Mouse (Mus musculus) megakaryocyte-erythroid progenitor cell, adult 5-6 weeks (primary cell): ENCODE measurements around the gene Amtn. TPM values are rescaled to one million over a fixed set of nuclear protein-coding genes. Genes with fewer than 3 reads are reported as not detected.
"Not testable (repeated sequence)": the region's sequence is repeated elsewhere in the genome, so short reads cannot be mapped to it uniquely, and the experiment has no call there.

Experiments used
- ATAC-seq: replicated peaks from 2 replicates; pipeline ENCODE4 v1.8.0; 2016; ENCODE audit warnings: mild to moderate bottlenecking, inconsistent platforms; ENCODE audit not compliant: severe bottlenecking, poor library complexity, low FRiP score, low TSS enrichment
- total RNA-seq, 2 experiments: library from RNA; stranded (forward) in 1 of 2; stranded (reverse) in 1 of 2; fragments of 200-1000, 215-1000 nt in 1 of 2; fragments of >200 nt in 1 of 2; fragmentation: Nextera tagmentation in 1 of 2; gene quantifications; 2 replicates each; pipeline ENCODE4 v1.2.3; 2014 to 2017

Amtn gene
- total RNA-seq (2014; fragmentation: Nextera tagmentation) (not detected in 2 replicates), total RNA-seq (2017) (not detected in 2 replicates)

DNA sequence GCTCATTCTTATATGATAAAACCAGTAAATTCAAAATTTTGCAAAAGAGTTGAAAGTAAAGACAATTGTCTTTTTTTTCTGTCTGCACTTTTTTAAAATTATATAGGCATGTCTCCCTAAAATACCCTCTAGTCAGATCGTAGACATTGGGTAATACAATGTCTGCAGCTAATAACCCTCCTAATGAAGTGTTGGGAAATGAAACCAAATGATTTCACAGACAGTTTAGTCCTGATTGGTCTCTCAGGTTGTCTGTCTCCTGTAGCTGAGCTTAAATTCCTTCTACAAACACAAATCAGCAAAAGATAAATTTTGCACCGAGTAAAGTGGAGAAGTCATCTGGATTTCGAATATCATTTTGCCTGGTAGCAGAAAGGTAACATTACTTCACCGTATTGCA lies at the start of gene Amtn:
TSS of gene Amtn (plus strand) at position 301 of the 400 bp plus-strand sequence.
- no peak for ATAC-seq

DNA sequence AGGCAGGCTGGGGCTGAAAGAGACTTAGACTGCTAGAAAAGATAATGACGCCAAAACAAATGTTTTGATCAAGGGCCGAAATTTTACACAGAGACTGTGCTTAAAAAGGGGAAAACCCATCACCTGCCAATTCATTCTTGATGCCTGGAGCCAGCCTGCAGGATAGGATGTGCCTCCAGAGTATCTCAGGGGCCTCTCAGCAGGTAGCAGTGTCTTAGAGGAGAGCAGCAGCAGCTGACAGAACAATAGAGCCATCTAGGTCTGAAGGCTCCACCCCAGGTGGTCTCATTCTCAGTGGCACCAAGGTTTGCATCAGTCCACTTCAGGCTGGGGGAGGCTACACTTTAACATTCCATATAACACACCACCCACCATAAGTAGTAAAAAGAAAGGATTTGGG lies 27.4 kb upstream of the Amtn start:
- ATAC-seq: not testable (repeated sequence)

DNA sequence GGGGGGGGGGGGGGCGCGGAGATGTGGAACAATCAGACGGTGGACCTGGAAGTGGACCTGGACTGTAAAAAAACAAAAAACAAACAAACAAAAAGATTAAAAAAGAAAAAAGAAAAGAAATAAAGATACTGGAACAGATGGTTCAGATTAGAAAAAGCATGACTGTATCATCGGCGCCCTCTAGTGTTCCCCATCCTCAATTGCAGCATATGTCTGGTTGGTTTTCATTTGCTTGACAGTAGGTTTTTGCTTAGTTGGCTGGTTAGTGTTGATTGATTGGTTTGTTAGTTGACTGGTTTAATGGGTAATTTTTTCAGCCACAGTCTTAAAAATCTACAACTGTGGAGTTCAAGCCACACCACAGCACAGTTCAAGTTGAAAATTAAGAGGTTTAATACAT lies 11.1 kb upstream of the Amtn start:
- ATAC-seq: peak; percentile 67; the same call in 1 of the 2 replicates

DNA sequence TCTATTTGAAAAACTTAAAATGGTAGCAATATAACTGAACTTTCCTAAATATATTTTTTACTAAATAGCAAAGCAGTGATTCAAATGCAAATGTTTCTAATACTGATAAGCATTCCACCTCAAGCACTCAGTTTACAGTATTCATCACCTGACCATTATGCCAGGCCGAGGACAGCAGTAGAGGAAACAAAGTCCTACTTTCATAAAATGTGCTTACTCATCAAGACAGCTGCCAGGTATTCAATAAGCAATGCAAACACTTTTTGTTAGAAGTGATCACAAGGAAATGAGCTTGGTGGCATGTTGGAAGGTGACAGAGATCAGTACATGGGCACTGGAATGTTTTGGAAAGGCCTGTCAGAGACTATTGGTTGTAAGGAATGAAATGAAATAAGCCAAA lies 9.0 kb upstream of the Amtn start:
- ATAC-seq: no peak

DNA sequence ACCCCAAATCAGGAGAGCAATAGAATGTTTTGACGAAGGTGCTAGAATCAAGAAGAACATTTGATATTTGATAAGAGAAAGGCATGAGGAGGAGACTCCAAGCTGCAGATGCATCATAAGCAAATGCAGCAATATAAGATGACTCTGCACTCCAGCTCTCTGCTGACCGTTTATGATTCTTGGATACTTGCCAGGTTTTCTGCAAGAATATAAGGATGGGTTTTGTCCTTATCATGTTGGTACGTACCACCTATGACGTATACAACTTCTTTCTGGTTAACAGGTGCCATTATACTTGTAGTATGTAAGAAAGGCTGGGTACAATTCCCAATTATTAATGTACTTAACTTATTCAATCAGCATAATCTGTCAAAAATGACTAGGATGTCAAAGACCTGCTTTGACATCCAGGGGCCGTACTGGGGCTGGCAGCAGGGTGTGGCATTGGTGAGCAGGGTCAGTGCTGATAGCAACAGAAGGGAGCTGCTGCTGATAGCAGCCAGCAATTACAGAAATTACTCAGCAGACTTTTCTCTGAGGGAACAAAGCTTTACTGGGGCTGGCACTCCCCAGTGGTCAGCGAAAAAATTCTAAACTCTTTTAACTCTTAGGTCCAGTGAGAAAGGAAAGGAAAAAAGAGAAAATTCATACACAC lies 5.2 kb upstream of the Amtn start:
- peak; percentile 94 for ATAC-seq

DNA sequence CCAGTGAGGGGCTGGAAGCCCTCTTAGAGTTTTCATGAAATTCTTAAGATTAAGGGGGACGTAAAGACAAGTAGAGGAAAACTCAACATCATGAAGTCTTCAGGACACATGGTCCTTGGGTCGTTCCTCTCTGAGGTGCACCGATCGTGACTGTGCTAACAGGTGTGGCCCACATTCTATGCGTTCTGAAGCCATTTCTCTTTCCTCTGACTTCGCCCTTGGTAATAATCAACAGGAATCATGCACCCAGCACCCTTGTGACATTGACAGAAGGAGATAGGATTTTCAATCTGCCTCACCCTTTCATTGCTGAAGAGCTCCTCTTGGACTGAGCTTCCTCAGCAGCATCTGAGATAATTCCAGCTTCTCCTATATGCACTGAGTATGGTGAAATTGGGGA lies 3.3 kb upstream of the Amtn start:
- no peak for ATAC-seq

DNA sequence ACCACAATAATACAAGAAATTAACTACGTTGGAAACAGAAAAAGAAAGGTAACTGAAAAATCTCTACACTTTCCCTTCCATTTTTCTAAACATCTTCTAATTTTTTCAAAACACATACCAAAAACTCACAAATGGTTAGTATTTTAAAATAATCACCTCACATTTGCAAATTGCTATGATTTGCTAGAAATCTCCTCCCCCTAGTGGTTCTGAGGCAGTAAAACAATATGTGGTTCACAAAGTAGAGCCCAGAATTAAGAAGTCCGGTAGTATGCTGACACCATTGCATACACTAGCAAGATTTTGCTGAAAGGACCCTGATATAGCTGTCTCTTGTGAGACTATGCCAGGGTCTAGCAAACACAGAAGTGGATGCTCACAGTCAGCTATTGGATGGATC lies 16.1 kb downstream of the Amtn start:
- not testable (repeated sequence) for ATAC-seq

DNA sequence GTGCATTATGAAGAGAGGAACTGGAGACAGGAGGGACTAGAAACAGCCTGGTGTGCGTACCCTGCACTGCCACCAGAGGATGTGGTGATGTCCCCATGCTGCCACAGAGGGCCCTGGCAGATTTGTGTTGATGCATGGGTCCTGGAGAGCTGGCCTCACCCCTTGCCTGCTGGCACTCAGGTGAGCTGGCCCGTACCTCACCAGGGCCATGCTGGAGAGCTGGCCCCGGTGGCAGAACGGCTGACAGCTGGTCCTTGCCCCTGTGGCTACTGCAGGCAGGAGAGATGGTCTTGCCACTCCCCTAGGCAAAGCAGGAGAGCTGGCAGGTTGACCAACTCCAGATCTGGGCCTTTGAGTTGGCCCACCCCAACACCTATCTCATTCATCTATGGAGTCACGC lies 22.7 kb downstream of the Amtn start:
- no peak for ATAC-seq

DNA sequence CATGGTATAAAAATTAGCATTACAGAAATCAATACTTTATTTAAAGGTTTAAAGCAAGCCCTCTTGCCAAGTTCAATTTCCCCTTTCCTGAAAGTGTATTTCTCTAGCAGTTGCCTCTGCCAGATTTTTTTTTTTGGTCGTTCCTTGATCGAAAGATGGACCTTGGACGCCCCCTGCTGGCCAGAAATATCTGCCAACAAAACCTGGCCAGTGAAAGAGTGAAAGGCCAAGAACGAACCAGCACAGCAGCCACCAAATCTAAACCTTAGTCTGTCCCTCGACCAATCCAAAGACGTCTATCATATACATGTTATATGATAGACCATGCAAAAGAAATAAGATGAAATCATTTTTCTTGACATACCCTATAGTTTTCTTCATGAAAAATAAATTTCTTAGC lies 23.9 kb downstream of the Amtn start:
- 0 out of 2 replicates have a peak, but pooled peaks have one; percentile 47 for ATAC-seq

DNA sequence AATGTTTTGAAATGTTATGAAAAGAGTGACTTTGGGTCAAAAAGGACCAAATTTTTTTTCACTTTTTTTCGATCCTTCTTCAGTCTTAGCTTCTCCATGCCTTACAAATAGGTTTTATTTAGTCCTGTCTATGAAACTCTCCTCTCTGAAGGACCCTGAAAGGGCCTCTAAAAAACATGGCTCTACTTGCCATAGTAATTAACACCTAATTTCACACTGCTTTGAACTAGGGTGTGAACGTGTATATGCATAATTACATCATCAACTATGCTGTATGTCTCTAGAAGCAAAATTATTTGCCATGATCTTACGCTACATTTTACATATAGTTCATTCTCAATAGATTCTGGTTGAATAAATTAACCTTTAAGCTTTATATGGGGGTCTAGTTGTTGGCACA lies 25.6 kb downstream of the Amtn start:
- ATAC-seq: no peak

DNA sequence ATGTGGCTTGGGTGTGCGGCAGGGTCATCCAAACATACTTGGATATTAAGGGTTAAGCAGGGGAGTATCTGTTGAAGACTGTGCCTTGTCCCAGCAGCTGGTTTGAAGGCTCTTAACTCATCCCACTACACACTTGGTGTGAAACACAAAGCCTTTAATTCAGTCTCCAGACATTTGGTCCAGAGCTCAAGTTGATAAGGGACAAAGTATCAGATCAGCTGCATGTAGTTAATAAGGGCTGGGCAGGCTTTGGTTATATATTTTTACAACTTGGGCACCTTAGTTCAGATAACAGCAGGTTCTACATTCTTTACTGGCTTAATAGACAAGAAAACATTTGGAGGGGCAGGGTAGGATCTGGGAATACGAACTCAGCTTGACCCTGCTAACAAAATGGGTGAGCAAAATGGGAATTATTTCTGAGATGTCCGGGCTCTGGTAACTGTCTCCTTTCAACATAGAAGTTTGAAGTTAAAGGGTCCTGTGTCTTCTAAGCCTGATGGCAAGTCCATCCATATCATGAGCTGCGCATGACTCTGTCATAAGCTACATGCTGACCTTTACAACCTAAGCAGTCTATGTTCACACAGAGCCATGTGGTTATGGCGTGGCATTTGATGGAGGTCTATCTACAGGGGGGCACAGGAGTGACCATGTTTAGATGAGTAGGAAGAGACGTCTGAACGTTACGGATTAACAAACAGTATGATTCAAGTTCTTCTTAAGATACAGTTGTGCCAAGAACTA lies 44.6 kb downstream of the Amtn start:
- no peak for ATAC-seq

DNA sequence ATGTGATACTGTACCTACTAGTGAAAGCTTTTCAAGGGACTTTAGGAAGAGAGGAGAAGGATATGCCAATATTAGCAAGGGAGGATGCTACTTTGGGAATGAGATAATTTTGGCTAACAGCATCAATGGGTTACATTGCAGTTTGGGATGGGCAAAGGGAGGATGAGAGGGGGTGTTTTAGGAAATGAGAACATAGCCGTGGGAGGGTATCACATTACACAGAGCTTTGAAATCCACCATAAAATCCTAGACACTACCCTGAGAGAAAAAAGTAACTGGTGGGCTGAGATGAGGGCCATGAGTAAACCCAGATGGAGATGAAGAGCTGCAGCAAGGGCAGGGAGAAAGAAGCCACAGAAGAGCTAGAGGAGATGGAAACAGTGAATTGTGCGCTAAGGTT lies 49.0 kb downstream of the Amtn start:
- not testable (repeated sequence) for ATAC-seq

DNA sequence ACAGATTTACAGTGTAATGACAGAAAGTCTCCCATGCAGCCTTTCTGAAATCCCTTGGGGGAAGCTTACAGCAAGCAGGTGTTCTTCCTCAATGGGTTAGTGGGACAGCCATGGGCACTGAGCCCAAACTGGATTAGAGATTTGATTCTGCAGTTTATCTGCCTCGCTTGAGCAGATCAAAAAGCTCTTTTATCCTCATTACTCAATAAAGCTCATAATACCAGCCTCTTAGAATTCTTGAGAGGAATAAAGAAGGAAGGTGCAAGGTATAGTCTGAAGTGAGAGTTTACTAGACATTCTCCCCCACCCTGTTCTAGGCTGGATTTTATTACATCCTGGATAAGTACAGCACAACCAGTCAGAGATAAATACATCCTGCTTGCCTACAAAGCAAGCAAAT lies 50.8 kb downstream of the Amtn start:
- ATAC-seq: no peak

Other genes starting within 250 kb of the Amtn start
- gene Gm11115, start 222.0 kb upstream of the Amtn start, total RNA-seq (2014; fragmentation: Nextera tagmentation): not detected in 2 replicates
- gene Gm11115, start 222.0 kb upstream of the Amtn start, total RNA-seq (2017): not detected in 2 replicates
- not detected in 2 replicates for gene Gm7714, start 107.2 kb upstream of the Amtn start, total RNA-seq (2014; fragmentation: Nextera tagmentation)
- gene Gm7714, start 107.2 kb upstream of the Amtn start, total RNA-seq (2017): not detected in 2 replicates
- gene Prol1, start 58.8 kb upstream of the Amtn start, total RNA-seq (2014; fragmentation: Nextera tagmentation): not detected in 2 replicates
- not detected in 2 replicates for gene Prol1, start 58.8 kb upstream of the Amtn start, total RNA-seq (2017)
- gene Ambn, start 79.9 kb downstream of the Amtn start, total RNA-seq (2014; fragmentation: Nextera tagmentation): not detected in 2 replicates
- gene Ambn, start 79.9 kb downstream of the Amtn start, total RNA-seq (2017): not detected in 2 replicates
- not detected in 2 replicates for gene Enam, start 111.9 kb downstream of the Amtn start, total RNA-seq (2014; fragmentation: Nextera tagmentation)
- not detected in 2 replicates for gene Enam, start 111.9 kb downstream of the Amtn start, total RNA-seq (2017)
- gene Jchain, start 151.8 kb downstream of the Amtn start, total RNA-seq (2014; fragmentation: Nextera tagmentation): not detected in 2 replicates
- gene Jchain, start 151.8 kb downstream of the Amtn start, total RNA-seq (2017): 1.9 TPM in 1 of 2 replicates, not detected in the other
- 59.1 and 76.3 TPM in 2 replicates for gene Utp3, start 178.4 kb downstream of the Amtn start, total RNA-seq (2014; fragmentation: Nextera tagmentation)
- 70.4 and 72.5 TPM in 2 replicates for gene Utp3, start 178.4 kb downstream of the Amtn start, total RNA-seq (2017)
- 3.8 and 11.4 TPM in 2 replicates for gene Rufy3, start 188.9 kb downstream of the Amtn start, total RNA-seq (2014; fragmentation: Nextera tagmentation)
- gene Rufy3, start 188.9 kb downstream of the Amtn start, total RNA-seq (2017): 6.2 and 12.3 TPM in 2 replicates